Mouse (Mus musculus) embryonic facial prominence, embryonic 10.5 days (tissue): ENCODE measurements around the gene Trim58. TPM values are rescaled to one million over a fixed set of nuclear protein-coding genes. Genes with fewer than 3 reads are reported as not detected.

Experiments
- DNase-seq: peaks from one replicate; pipeline ENCODE4 v3.0.0-alpha.2; 2017; ENCODE audit warnings: low spot score
- H3K27ac ChIP-seq: fragments of 300-500 bp; sonication (generic); replicated peaks from 2 replicates; pipeline ENCODE4 v1.5.1; 2016; ENCODE audit warnings: mild to moderate bottlenecking
- H3K27me3 ChIP-seq: fragments of 300-500 bp; sonication (generic); replicated peaks from 2 replicates; pipeline ENCODE4 v1.6.1; 2016; ENCODE audit warnings: low read depth, mild to moderate bottlenecking; ENCODE audit not compliant: poor library complexity, severe bottlenecking
- H3K36me3 ChIP-seq: fragments of 300-500 bp; sonication (generic); replicated peaks from 2 replicates; pipeline ENCODE4 v1.6.1; 2016; ENCODE audit warnings: mild to moderate bottlenecking, moderate library complexity
- H3K4me1 ChIP-seq: fragments of 300-500 bp; sonication (generic); 2 replicates; pipeline ENCODE4 v1.6.1; 2016
- H3K4me3 ChIP-seq: fragments of 300-500 bp; sonication (generic); 2 replicates; pipeline ENCODE4 v1.5.1; 2016; ENCODE audit warnings: mild to moderate bottlenecking, moderate library complexity
- H3K9me3 ChIP-seq: fragments of 300-500 bp; sonication (generic); 2 replicates; pipeline ENCODE4 v1.6.1; 2016; ENCODE audit warnings: mild to moderate bottlenecking
- WGBS: fragments of 180-500 bp; shearing (Covaris S2); methylation state at CpG from one replicate; pipeline ENCODE4 v1.1.7; 2016; 5-methylcytosine and 5-hydroxymethylcytosine counted together
- polyA plus RNA-seq: library from polyadenylated mRNA; unstranded; fragments of >200 nt; fragmentation: Nextera tagmentation; extraction: Ambion mirVana; gene quantifications from 2 replicates; pipeline ENCODE4 v1.2.1, GENCODE M21; 2016

Gene Trim58
- polyA plus RNA-seq, 1 experiment from 2014 or later = 0.62 TPM

DNA sequence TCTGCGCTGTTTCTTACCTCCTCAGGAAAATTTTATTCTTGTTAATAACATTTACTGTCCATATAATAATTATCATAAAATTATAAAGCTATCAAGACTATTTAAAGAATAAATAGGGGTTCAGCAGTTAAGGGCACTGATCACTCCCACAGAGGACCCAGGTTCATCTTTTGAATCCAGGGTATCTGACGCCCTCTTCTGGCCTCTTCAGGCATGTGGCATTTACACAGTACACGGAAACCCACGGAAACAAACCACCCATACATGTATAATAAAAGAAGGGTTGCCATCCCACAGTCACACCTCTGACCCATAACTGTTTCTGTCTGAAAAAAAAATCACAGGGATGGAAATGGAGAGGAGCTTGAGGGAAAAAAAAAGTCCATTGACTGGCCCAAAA is 31.6 kb downstream of the Trim58 start:
- H3K4me3 ChIP-seq = no peak overlapping the region
- H3K27me3 ChIP-seq = no peaks in the 10 kb centered on the region
- WGBS = 61% methylated on average over 4 of the region's 4 CpGs
- no peak for DNase-seq
- no peaks in the 10 kb centered on the region for H3K9me3 ChIP-seq
- H3K36me3 ChIP-seq = no peaks in the 10 kb centered on the region
- no peaks in the 10 kb centered on the region for H3K4me1 ChIP-seq
- H3K27ac ChIP-seq = no peak overlapping the region

DNA sequence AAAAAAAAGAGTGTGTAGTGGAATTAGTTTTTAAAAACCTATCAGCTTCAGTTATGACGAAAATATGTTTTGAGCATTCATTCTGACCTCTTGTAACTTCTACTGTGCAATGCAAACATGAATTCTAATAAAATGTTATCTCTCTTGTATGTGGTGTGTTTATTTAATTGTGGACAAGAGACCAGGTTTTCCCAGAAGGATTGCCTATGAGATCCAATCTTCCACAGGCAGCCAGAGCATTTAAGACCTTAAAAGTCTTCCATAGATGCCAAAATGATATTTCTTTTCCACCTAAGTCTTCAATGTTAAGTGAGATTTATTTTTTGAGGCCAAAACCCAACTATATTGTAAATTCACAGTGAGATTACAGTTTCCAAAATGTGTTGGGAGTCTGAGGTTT is 40.5 kb downstream of the Trim58 start, which contains the start of gene Olfr320:
Olfr320 (plus strand) TSS at position 301 of the 400 bp plus-strand sequence.
- Histone ChIP-seq H3K27me3 (no peaks in the 10 kb centered on the region), H3K4me3 (no peak within 1 kb of the TSS), H3K4me1 (no peaks in the 10 kb centered on the region), H3K9me3 (no peaks in the 10 kb centered on the region), H3K36me3 (no peaks in the 10 kb centered on the region), H3K27ac (no peak within 1 kb of the TSS)
- DNase-seq = no peak
- 74% methylated on average over 1 of the region's 1 CpGs for WGBS

DNA sequence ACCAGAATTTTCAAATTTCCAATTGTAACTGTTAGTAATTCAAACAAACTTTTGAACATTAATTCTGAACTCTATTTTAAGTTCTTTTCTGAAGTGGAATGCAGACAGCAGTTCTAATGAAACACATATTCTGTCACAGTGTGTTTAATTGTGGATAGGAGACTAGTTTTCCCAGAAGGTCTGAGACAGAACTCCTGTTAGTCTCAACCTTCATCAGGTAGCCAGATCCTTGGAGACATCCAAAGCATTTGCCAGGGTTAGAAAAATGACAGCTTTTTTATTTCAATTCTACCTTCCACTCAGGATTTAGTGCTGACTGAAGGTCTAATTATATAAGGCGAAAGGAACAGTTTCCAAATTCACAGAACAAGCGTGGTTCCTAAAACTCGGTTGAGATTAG is 58.6 kb downstream of the Trim58 start, which contains the start of gene Olfr319:
Olfr319 (plus strand) TSS at position 301 of the 400 bp plus-strand sequence.
- peaks cover 15% of the 10 kb centered on the region for H3K9me3 ChIP-seq
- H3K4me3 ChIP-seq = no peak within 1 kb of the TSS
- 89% methylated on average over 3 of the region's 3 CpGs for WGBS
- no peak within 1 kb of the TSS for H3K27ac ChIP-seq
- no peaks in the 10 kb centered on the region for H3K27me3 ChIP-seq
- DNase-seq = no peak
- H3K36me3 ChIP-seq = no peaks in the 10 kb centered on the region
- no peaks in the 10 kb centered on the region for H3K4me1 ChIP-seq

Other genes with a start within 250 kb of the Trim58 start
- not detected in 2 replicates for gene 1810065E05Rik, start 219.4 kb upstream of the Trim58 start, polyA plus RNA-seq
- not detected in 2 replicates for gene Gm12253, start 207.9 kb upstream of the Trim58 start, polyA plus RNA-seq
- not detected in 2 replicates for gene Lypd9, start 187.5 kb upstream of the Trim58 start, polyA plus RNA-seq
- gene Olfr30, start 178.2 kb upstream of the Trim58 start, polyA plus RNA-seq = 0.10 TPM in 1 of 2 replicates, not detected in the other
- not detected in 2 replicates for gene Olfr332, start 147.9 kb upstream of the Trim58 start, polyA plus RNA-seq
- not detected in 2 replicates for gene Olfr331, start 137.9 kb upstream of the Trim58 start, polyA plus RNA-seq
- not detected in 2 replicates for gene Olfr330, start 105.6 kb upstream of the Trim58 start, polyA plus RNA-seq
- gene Olfr329-ps, start 94.0 kb upstream of the Trim58 start, polyA plus RNA-seq = not detected in 2 replicates
- 0.05 TPM in 2 replicates for gene Olfr328, start 84.8 kb upstream of the Trim58 start, polyA plus RNA-seq
- gene Olfr224, start 69.9 kb upstream of the Trim58 start, polyA plus RNA-seq = not detected in 2 replicates
- not detected in 2 replicates for gene Olfr325, start 62.7 kb upstream of the Trim58 start, polyA plus RNA-seq
- not detected in 2 replicates for gene Olfr324, start 45.4 kb upstream of the Trim58 start, polyA plus RNA-seq
- not detected in 2 replicates for gene 2210407C18Rik, start 24.4 kb upstream of the Trim58 start, polyA plus RNA-seq
- not detected in 2 replicates for gene Olfr323, start 10.0 kb upstream of the Trim58 start, polyA plus RNA-seq
- gene Olfr322, start 18.3 kb downstream of the Trim58 start, polyA plus RNA-seq = 0.05 TPM in 1 of 2 replicates, not detected in the other
- not detected in 2 replicates for gene Olfr320, start 40.6 kb downstream of the Trim58 start, polyA plus RNA-seq
- not detected in 2 replicates for gene Olfr319, start 58.7 kb downstream of the Trim58 start, polyA plus RNA-seq
- gene Olfr318, start 83.5 kb downstream of the Trim58 start, polyA plus RNA-seq = not detected in 2 replicates
- gene Olfr317, start 98.7 kb downstream of the Trim58 start, polyA plus RNA-seq = not detected in 2 replicates
- not detected in 2 replicates for gene Olfr316, start 112.3 kb downstream of the Trim58 start, polyA plus RNA-seq
- not detected in 2 replicates for gene Olfr315, start 132.7 kb downstream of the Trim58 start, polyA plus RNA-seq
- gene Olfr314, start 142.5 kb downstream of the Trim58 start, polyA plus RNA-seq = not detected in 2 replicates
- 1.4 and 1.6 TPM in 2 replicates for gene Fam183b, start 161.5 kb downstream of the Trim58 start, polyA plus RNA-seq
- gene Olfr313, start 174.5 kb downstream of the Trim58 start, polyA plus RNA-seq = not detected in 2 replicates
- gene Olfr312, start 188.8 kb downstream of the Trim58 start, polyA plus RNA-seq = not detected in 2 replicates
- gene Olfr311, start 198.8 kb downstream of the Trim58 start, polyA plus RNA-seq = not detected in 2 replicates
- gene Gm12258, start 206.7 kb downstream of the Trim58 start, polyA plus RNA-seq = 8.7 and 9.1 TPM in 2 replicates
- gene 2810021J22Rik, start 226.8 kb downstream of the Trim58 start, polyA plus RNA-seq = 10.6 and 10.8 TPM in 2 replicates